Mouse (Mus musculus) hindbrain, embryonic 14.5 days (tissue): ENCODE data around the gene Gabra2. TPM values are rescaled to one million over a fixed set of nuclear protein-coding genes. Genes with fewer than 3 reads are reported as not detected.

Experiments
- ATAC-seq: fragments of 200-750 bp; cut with Nextera tagmentation; 2 replicates; pipeline ENCODE4 v1.8.0; 2017; ENCODE audit warnings: moderate number of reproducible peaks, mild to moderate bottlenecking, moderate TSS enrichment, moderate library complexity; ENCODE audit not compliant: low FRiP score
- DNase-seq: peaks from one replicate; pipeline ENCODE4 v3.0.0-alpha.2; 2015; ENCODE audit warnings: low spot score
- H3K27ac ChIP-seq: fragments of 300-500 bp; sonication (generic); 2 replicates; pipeline ENCODE4 v1.5.1; 2014; ENCODE audit warnings: mild to moderate bottlenecking, moderate library complexity
- H3K27me3 ChIP-seq: fragments of 300-500 bp; sonication (generic); 2 replicates; pipeline ENCODE4 v1.6.1; 2014; ENCODE audit warnings: mild to moderate bottlenecking, low read length, mixed read lengths; ENCODE audit not compliant: control insufficient read depth, insufficient read depth
- H3K36me3 ChIP-seq: fragments of 300-500 bp; sonication (generic); replicated peaks from 2 replicates; pipeline ENCODE4 v1.6.1; 2014; ENCODE audit not compliant: control insufficient read depth, insufficient read depth
- H3K4me1 ChIP-seq: fragments of 300-500 bp; sonication (generic); replicated peaks from 2 replicates; pipeline ENCODE4 v1.6.1; 2014; ENCODE audit warnings: antibody characterized with exemption, low read length, mixed read lengths; ENCODE audit not compliant: control insufficient read depth, insufficient read depth
- H3K4me2 ChIP-seq: fragments of 300-500 bp; sonication (generic); replicated peaks from 2 replicates; pipeline ENCODE4 v1.6.1; 2014; ENCODE audit warnings: mild to moderate bottlenecking, moderate library complexity
- H3K4me3 ChIP-seq: fragments of 300-500 bp; sonication (generic); replicated peaks from 2 replicates; pipeline ENCODE4 v1.5.1; 2014; ENCODE audit warnings: mild to moderate bottlenecking, low read length
- H3K9ac ChIP-seq: fragments of 300-500 bp; sonication (generic); 2 replicates; pipeline ENCODE4 v1.6.1; 2014
- H3K9me3 ChIP-seq: fragments of 300-500 bp; sonication (generic); 2 replicates; pipeline ENCODE4 v1.6.1; 2016; ENCODE audit warnings: low read length; ENCODE audit not compliant: control insufficient read depth
- WGBS: fragments of 180-500 bp; shearing (Covaris S2); extraction: QIAGEN DNeasy Blood & Tissue Kit; methylation state at CpG from one replicate; pipeline ENCODE4 v1.1.7; 2014; 5-methylcytosine and 5-hydroxymethylcytosine counted together
- polyA plus RNA-seq: library from polyadenylated mRNA; unstranded; fragments of >200 nt; fragmentation: Nextera tagmentation; extraction: Ambion mirVana; gene quantifications from 2 replicates; pipeline ENCODE4 v1.2.1, GENCODE M21; 2014

Gene Gabra2
- polyA plus RNA-seq, 1 experiment from 2014 or later, result 37.4 TPM

- ATAC-seq, result no peak
- no peak overlapping the region for H3K9ac ChIP-seq
- H3K4me2 ChIP-seq, result no peak overlapping the region
- H3K27me3 ChIP-seq, result no peaks in the 10 kb centered on the region
- 66% methylated on average over 2 of the region's 2 CpGs for WGBS
- H3K4me3 ChIP-seq, result no peak overlapping the region
- no peak overlapping the region for H3K27ac ChIP-seq
- no peaks in the 10 kb centered on the region for H3K4me1 ChIP-seq
- H3K36me3 ChIP-seq, result no peaks in the 10 kb centered on the region
- no peaks in the 10 kb centered on the region for H3K9me3 ChIP-seq
- no peak for DNase-seq
Observed at GRCm38 (mm10) chr5:70993281-70993680, 102.4 kb downstream of the Gabra2 start.

GRCm38 (mm10) chr5:70990891-70991290 is 104.8 kb downstream of the Gabra2 start:
- ATAC-seq (no peak), DNase-seq (no peak)
- Histone ChIP-seq H3K9me3 (no peaks in the 10 kb centered on the region), H3K27me3 (no peaks in the 10 kb centered on the region), H3K4me3 (no peak overlapping the region), H3K4me1 (no peaks in the 10 kb centered on the region), H3K36me3 (no peaks in the 10 kb centered on the region), H3K4me2 (no peak overlapping the region), H3K27ac (no peak overlapping the region), H3K9ac (no peak overlapping the region)
- WGBS, result 82% methylated on average over 3 of the region's 3 CpGs
